Mouse (Mus musculus) urinary bladder, adult 18-20 months (tissue): ENCODE measurements around the gene Gm4756.
"Not testable (repeated sequence)": the region's sequence is repeated elsewhere in the genome, so short reads cannot be mapped to it uniquely, and the experiment has no call there.

ENCODE experiments used
- DNase-seq, 2 experiments: peaks; one replicate each; pipeline ENCODE4 v3.0.0; 2022; ENCODE audit warnings: low spot score in 2 of 2, mixed read lengths in 2 of 2

The Gm4756 gene

DNA sequence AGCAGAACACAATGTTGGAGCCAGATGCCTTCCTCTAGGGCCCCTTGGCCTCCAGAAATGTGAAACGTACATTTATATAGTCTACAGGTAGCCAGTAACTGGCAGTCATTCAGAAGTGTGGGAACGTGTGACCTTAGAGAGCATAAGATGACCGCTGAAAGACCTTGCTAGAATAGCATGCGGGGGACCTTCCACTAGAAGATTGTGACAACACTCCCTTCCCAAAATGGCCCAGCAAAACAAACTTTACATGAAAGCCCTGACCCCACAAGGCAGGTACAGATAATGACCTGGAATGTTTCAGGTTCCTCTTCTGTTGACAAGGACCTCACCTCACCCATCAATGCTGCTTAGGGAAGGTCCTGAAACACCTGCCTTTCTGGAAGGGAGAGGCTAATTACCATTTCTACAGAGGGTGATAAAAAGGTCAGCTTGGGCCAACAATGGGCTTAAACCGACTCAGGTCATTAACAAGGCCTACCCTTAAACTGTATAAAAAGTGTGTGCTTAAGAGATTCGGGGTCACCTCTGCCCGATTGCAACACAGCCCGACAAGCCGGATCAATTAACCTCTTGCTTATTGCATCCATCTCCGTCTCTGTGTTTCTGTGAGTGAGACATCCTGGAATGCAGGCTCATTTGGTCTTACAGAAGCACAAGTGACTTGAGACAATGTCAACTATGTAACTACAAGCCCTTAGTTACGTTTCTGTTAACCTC is at the start of gene Gm4756:
Gm4756 (minus strand) TSS at position 51 of the 720 bp plus-strand sequence.
- no peak for DNase-seq

DNA sequence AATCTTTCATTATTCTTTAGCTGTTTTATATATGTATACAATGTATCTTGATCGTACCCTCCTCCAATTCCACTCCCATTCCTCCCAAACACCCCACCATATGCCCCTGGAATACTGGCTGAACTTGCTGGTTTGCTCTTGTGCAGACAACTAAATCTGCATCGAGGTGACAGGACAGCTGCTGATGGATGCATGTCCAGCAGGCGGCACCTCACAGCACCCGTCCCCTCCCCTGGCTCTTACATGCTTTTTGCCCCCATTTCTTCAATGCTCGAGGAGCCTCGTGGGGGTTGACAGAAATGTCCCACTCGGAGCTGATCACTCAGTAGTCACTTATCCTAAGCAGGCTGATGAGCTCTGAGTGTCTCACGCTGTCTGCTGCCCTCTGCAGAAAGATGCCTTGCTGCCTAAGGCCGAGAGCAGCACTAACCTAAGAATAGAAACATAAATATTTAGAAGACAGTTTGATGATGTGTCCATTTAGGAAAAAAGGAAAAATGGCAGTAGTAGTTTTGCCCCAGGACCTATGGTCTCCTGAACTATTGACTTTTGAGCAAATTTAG is 45.5 kb upstream of the Gm4756 start:
- peak in 1 of 2 experiments; percentile 14 for DNase-seq

DNA sequence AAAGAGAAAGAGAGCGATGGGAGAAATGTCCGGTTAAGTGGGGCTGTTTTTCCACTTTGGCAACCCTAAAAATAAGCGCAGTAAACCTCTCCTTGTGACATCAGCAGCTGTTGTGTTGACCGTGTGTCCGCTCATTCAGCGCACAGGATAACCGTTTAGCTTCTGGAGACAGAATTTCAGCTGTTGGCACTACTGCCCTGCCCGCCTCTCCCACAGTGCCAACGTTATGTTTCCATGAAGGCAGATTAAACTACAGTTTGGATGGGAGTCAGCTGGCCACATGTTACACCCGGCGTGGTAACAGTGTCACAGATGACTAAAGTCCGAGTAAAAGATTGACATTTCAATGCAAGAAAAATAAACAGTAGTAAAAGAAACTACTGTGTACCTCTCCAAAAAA is 45.0 kb upstream of the Gm4756 start:
- DNase-seq, result peak in 1 of 2 experiments; percentile 10

DNA sequence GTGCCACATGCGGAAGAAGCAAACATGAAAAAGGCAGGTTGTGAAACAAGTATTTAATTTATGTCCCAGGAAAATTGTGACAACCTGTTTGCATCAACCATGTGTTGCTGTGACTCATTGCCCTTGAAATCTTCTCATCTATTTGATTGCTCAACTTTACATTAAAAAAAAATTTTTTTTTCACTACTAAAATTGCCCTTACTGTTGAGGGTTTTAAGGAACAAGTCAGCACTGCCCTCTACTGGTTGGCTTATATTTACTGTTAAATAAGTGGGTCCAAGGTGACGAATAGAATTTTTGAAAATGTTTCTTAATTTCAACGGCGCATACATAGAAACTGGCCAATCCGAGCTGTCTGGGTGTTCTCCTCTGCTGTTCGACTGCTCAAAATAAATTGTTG is 44.4 kb upstream of the Gm4756 start:
- DNase-seq, result no peak

DNA sequence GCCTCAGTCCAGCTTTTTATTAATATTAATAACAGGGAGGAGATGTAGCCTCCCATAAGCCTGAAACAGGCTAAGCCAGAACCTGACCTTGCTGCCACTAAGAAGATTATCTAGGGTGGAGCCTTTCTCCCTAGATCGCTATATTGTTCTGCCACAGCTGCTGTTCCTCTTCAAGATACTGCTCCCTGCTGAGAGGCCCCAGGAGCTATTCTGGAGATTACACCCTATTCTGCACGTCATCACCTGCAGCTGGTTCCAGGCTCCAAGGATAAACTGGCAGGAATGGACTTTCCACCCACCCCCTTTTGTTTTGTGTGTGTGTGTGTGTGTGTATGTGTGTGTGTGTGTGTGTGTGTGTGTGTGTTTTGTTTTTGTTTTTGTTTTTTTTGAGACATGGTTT is 38.8 kb upstream of the Gm4756 start:
- DNase-seq, result not testable (repeated sequence)

DNA sequence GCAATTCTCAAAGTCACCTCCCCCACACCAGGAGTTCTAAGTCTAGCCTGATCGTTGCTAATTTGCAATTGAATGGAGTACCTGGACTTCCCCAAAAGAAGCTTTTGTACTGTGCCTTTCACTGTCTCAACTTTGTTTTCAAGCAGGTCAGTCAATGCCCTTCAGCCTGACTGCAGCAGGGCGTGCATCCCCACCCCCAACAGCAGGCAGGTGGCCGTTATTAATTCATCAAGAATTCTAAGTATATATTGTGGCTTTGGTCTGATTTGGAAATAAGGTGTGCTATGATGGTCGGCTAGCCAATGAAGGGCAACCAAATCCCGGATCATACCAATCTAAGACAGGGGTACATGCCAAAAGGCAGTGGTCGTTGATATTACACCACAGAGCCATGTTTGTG is 38.3 kb upstream of the Gm4756 start:
- DNase-seq, result not testable (repeated sequence)

DNA sequence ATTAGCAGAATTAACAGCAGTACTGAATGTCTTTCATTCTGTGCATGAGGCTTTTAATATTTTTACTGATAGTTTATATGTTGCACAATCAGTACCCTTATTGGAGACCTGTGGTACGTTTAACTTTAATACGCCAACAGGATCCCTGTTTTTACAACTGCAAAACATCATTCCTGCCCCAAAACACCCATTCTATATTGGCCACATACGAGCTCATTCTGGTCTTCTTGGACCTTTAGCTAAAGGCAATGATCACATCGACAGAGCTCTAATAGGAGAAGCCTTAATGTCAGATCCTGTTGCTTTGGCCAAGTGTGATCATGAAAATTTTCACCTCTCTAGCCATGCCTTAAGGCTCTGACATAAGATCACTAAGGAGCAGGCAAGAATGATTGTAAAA is 37.1 kb upstream of the Gm4756 start:
- not testable (repeated sequence) for DNase-seq

DNA sequence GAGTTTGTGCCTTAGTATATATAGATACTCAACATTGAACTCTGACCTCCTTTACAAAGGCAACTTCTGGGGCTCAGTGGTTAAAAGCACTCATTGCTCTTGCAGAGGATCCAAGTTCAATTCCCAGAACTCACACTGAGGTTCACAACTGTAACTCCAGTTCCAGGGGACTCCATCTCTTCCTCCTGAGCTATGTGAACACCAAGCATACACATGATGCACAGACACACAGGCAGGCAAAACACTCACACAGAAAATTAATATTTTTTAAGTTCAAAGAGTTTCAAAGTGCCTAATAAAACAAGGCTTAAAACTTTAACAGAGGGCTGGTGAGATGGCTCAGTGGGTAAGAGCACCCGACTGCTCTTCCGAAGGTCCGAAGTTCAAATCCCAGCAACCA is 34.2 kb upstream of the Gm4756 start:
- DNase-seq, result no peak

DNA sequence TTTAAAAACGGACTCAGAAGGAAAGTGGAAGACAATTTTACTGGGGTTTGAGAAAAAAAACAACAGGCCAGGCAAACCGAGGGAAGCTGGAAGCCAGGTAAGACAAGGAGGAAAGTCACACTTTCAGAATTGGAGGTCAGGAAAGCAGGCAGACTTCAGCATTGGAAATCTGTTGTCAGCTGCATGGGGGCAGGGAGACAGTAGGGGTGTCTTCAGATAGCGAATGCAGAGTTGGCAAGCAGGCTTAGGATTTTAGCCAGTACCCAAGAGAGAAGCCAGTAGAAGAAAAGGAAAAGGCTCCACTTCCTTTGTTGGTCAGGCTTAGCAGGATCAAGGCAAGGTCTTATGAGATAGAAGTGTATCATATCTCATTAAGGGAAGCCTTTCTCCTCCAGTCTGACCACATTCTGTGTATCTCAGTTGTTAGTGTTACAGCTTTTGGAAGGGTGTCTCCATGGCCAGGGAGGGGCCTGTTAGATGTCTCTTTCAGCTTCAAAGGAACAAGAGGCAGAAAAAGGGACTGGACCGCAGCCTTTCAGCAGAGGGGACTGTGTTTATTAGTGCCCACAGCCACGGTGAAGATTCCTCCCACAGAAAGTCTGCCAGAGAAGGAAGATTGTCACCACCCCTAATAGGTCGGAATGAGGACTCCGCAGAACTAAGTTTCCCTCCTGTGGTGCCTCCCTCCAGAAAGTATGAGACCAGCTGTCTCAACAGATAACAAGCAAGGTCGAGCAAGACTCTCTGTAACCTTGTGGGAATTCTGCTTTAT is 33.2 kb upstream of the Gm4756 start:
- DNase-seq, result no peak

DNA sequence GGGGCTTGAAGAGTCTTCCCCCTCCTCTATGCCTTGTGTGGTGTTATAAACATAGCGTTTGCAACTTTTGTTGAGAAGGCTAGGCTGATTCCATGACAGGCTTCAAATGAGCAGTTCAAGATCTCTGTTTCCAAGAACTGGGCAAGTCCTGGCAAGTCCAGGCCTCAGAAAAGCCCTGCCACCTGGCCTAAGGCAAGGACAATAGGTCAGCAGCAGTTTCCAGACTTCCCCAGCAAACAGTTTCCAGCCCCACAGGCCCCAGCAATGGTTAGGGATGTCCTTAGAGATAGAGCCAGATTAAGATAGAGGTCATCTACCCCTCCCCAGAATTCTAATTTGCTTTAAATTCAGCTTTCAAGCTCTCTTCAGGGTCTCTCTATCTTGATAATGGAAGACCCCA is 32.5 kb upstream of the Gm4756 start:
- no peak for DNase-seq

DNA sequence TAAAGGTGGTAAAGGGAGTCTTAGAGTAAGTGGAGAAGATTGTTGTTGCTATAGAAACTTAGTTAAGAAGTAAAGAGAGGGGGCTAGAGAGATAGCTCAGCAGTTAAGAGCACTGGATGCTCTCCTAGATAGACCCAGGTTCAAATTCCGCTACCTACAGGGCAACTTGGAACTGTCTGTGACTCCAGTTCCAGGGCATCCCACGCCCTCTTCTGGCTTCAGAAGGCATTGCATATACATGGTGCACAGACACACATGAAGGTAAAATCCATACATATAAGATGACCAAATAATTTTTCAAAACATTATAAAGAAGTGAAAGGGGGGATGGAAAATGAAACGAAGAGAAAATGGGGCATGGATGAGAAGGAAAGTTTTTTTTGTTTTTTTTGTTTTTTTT is 30.2 kb upstream of the Gm4756 start:
- DNase-seq, result no peak

DNA sequence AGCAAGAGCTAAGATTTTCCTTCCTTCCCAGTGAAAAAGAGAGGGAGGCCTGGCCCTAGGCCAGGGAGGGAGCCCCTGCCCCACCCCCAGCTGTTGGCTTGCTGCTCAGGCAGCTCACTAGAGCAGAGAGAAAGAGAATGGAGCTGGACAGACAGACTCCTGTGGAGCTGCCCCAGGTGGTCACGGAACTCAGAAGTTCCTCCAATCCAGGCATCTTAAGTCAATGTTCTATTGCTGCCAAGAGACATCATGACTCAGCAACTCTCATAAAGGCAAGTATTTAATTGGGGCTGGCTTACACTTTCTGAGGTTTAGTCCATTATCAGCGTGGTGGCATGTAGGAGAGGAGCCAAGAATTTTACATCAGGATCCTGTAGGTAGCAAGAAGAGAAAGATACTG is 25.4 kb upstream of the Gm4756 start:
- no peak for DNase-seq

DNA sequence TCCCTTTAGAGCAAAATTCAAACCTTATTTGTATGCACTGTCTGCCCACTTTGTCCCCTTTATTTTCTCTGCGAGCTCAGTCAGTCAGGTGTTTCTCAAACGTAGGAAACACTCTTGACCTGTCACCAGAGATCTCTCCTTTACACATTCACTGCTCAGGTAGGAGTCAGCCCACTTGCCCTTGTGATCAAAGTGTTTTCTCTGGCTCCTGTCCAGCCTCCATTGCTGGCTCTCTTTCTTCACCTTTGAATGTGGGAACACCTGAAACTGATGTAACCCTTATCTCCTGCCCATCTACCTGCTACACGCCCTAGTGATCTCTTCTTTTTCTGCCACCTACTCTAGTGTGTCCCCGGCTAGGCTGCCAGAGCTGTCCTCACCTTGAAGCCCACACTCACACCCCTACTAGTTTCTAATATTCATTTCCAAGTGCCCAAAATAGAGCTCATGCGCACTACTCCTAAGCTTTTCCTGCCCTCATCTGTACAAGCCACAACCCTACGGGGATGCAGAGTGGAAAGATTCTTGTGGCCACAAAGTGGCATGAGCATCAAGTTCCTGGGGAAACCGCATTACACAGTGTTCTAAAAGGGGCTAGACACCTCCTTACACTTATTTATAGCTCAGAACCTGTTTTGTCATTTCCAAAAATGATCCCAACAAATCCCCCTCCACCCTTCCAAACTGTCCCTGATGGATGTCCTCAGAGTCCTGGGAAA is 24.8 kb upstream of the Gm4756 start:
- no peak for DNase-seq

DNA sequence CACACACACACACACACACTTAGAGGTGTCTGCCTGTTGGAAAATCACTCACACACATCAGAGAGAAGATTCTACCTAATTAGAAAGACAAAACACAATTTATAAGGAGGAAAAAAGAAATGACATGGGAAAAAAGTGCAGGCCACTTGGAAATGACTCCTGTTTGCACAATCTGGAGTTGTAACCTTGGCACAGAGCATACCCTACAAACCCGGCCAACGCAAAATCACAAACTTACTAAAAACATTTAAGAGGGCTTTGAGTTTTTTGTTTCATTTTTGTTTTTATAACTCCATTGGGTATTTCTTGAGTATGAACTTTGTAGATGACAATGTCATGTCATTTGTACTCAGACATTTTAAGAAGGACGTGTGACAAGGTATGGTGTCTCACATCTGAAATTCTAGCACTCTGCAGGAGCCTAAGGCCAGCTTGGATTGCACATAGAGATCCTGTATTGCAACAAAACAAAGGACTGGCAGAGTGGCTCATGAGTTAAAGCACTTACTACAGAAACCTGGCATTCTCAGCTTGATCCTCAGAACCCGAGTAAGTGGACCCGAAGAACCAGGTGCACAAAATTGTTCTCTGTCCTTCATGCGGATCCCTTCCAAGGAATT is 22.2 kb upstream of the Gm4756 start:
- no peak for DNase-seq

DNA sequence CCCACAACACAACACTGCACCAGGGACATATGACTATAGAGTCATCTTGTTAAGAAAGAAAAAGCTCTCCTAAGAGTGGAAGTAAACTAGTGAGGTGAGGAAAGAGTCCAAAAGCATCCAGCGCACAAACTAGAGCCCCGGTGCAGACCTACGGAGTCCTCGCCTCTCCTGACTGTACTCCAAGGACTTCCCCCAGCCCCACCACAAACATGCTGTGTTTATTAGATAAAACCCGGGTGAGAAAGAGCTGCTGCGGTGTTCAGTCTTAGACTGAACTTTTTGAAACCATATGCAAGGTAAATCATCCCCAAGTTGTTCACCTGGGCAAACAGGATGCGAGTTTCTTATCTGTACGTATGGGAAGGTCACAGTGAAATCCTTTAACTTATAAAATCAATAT is 21.5 kb upstream of the Gm4756 start:
- DNase-seq, result no peak

DNA sequence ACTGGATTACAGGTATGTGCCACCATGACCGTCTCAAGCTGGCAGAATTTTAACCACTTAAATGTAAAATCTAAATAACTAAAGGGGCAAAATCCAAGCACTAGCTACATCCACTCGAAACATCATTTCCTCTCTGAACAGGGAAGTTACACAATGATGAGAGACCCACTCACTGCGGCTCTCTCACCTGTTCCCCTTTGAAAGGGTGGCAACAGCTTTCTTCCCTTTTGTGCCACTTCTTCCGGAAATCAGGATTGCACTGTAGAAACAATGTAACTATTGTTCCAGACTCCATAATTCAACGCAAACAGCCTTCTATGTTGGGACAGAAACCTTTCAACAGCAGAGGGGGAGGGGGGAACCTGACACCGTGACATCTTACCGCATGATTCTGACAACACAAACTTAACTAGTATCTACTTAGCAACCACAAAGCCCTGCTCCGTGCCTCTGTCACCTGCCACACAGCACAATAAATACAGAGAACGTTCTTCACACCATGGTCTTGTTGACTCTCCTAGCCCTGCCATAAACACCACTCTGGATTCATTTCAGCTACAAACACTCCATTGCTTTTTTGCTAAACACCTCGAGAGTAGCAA is 18.5 kb upstream of the Gm4756 start:
- no peak for DNase-seq

DNA sequence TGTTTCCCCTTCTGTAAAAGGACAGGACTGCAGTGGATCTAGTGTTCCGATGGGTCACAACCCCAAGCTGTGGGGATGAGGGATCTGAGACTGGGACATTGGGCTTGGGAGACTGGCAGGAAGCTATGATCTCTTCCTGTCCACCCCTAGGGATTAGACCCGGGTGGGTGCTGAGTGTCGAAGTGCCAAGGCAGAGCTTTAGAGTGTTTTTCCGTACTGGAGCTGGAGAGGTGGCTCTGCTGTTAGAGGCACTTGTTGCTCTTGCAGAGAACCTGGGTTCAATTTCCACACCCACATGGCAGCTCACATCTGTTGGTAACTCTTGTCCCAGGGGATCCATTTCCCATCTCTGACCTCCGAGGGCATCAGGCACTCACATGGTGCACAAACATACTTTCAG is 16.6 kb upstream of the Gm4756 start:
- no peak for DNase-seq

DNA sequence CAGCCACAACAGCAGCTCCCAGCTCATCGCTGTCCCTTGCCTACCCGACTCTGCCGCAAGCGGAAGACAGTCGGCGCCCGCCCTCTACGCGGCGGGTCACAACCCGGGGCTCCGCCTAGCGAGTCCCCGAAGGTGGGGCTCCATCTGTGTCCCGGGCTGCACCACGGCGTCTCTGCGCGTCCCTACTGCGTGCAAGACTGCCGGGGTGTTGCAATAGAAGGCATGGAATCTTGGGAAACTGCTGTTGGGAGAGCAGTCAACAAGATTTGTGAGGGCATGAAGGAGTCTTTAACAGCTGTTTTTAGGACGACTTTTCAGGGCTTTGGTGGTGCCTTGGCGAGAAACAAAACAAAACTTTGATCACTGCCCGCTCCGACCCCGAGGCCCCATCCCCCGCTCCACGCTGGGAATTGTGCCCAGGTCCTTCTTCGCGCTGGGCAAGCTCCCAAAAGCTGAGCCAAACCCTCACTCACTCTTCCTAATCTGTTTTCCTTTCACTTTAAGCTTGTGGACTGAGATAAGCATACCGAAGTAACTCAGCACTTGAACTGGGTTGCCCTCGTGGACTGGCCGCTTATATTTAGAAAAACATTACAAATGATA is 15.4 kb upstream of the Gm4756 start, which contains the start of gene Dhrs7:
Dhrs7 (minus strand) TSS at position 175 of the 603 bp plus-strand sequence.
- peak; percentile 75 to 88 for DNase-seq

DNA sequence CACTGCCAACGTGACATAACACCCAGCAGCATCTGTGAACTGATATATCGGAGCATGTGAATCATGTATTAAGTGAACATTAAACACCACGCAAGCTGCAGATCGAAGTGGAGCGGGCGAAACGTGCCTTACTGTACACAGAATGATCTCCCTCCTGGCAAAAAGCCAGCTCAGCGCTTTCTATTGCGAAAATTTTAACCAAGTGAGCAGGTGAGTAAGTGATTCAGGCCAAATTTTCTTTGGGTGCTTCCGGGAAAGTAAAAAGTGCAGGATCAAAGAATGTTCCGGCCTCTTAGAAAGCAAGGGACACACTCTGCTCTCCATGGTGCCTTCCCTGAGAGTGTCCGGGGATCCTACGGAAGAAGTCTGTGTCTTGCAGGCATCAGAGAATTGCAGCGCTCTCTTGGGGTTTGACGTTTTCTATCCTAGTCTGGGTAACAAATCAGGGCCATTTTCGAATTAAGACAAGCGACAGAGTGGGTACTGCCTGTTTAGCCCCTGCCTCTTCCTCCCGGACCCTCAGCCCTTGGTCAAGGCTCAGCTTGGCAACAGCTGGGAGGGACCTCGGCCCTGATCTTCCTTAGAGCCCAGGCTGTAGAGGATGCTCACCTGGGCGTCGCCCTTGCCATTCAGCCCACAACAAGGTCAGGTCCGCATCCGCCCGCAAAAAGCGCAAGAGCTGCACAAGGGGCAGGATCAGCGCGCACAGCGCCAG is 14.7 kb upstream of the Gm4756 start:
- peak; percentile 44 to 45 for DNase-seq

DNA sequence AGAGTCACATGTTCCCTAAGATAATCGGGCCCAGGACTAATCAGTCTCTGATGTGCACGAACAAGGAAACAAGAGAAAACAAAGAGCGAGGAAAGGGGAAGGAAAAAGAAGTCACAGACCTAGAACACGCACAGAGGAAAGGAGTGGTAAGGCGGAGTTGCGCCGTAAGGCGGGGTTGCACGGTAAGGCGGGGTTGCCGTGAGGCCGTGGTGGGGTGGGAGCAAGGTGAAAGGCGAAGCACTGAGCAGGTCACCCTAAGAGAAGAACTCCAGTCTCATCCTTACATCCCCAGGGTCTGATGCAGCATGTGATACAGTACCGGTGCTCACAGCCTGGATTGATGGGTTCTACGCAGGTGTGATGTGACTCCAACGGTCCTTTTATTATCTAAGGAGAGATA is 6.3 kb upstream of the Gm4756 start:
- DNase-seq, result no peak
